Mouse (Mus musculus): ENCODE measurements at regions not wholly inside any gene's neighbourhood (a gene's known extent, or its start where the extent isn't known, plus 50 kb on each side); places are given as distances from the start of the nearest gene placed in this dataset.
A peak's percentile ranks its signal among the peaks of the same experiment; 100 is the strongest.

DNA sequence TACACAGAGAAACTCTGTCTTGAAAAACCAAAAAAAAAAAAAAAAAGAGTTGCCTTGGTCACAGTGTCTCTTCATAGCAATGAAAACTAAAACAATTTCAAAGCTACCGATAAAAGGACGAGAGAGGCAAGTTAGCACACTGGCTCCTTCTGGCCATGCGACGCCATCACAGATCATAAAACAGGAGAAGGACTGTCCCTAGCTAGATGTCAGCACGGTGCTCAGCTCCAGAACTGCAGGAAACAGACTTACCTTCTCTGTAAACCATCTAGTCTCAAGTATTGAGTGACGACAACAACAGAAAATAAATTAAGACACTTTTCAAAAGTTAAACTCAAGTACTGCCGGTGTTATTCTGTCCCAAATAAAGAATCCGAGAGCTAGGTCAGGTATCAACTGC lies 118.7 kb downstream of the Ets2 start:
- H3K4me3 ChIP-seq: no peak overlapping the region
- no peak overlapping the region for H3K27ac ChIP-seq (replicated peaks)
- H3K9me3 ChIP-seq: no peaks in the 10 kb centered on the region

DNA sequence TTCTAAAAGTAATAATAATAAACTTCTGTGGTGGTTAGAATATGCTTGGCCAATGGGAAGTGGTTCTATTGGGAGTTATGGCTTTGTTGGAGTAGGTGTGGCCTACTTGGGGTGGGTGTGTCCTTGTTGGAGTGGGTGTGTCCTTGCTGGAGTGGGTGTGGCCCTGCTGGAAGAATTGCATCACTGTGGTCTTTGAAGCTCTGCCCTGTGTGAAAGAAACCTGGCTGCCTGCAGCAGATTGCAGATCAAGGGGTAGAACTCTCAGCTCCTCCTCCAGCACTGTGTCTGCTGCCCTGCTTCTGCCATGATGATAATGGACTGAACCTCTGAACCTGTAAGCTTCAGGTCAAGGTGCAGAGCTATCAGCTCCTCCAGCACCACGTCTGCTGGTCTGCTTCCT lies 118.1 kb downstream of the Ets2 start:
- no peak for ATAC-seq (ENCODE audit: low FRiP score, low read depth)
- Histone ChIP-seq H3K4me3 (no peak overlapping the region), H3K9me3 (no peaks in the 10 kb centered on the region), H3K4me2 (no peak overlapping the region), H3K27me3 (no peaks in the 10 kb centered on the region), H3K36me3 (no peaks in the 10 kb centered on the region), H3K4me1 (replicated peaks) (peaks cover 3% of the 10 kb centered on the region), H3K9ac (no peak overlapping the region), H3K27ac (replicated peaks) (no peak overlapping the region)
- WGBS: 83% methylated on average over 1 of the region's 1 CpGs

More for the DNA sequence above, 118.7 kb downstream of the Ets2 start:
- H3K9ac ChIP-seq: no peak overlapping the region
- ATAC-seq (ENCODE audit: low FRiP score, low read depth): no peak
- no peak overlapping the region for H3K4me2 ChIP-seq
- no peaks in the 10 kb centered on the region for H3K27me3 ChIP-seq
- H3K36me3 ChIP-seq: no peaks in the 10 kb centered on the region
- WGBS: 91% methylated on average over 8 of the region's 8 CpGs
- H3K4me1 ChIP-seq (replicated peaks): peaks cover 9% of the 10 kb centered on the region

DNA sequence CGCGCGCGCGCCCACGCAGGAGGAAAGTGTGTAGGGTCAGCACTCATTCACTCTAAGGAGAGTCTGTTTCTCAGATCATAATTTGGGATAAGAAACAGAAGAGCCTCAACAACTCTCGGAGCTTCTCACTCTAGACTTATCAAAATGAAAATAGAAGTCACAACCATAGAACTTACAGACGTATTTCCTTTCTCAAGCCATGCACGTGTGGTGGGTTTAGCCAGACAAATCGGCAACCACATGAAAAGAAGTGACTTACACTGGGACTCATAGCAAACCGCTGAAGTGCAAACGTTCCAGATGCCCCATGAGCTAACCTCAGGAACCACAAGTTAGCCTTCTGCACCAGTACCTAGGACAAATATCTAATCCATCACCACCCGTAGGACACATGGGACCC lies 114.1 kb downstream of the Ets2 start:
- no peaks in the 10 kb centered on the region for H3K9me3 ChIP-seq
- no peaks in the 10 kb centered on the region for H3K36me3 ChIP-seq
- ATAC-seq (ENCODE audit: low FRiP score, low read depth): no peak
- no peaks in the 10 kb centered on the region; the same call in 1 of the 2 replicates for H3K4me1 ChIP-seq (replicated peaks)
- WGBS: 97% methylated on average over 13 of the region's 13 CpGs
- H3K4me3 ChIP-seq: no peak overlapping the region
- no peak overlapping the region for H3K27ac ChIP-seq (replicated peaks)
- H3K9ac ChIP-seq: no peak overlapping the region
- H3K27me3 ChIP-seq: no peaks in the 10 kb centered on the region
- H3K4me2 ChIP-seq: no peak overlapping the region

DNA sequence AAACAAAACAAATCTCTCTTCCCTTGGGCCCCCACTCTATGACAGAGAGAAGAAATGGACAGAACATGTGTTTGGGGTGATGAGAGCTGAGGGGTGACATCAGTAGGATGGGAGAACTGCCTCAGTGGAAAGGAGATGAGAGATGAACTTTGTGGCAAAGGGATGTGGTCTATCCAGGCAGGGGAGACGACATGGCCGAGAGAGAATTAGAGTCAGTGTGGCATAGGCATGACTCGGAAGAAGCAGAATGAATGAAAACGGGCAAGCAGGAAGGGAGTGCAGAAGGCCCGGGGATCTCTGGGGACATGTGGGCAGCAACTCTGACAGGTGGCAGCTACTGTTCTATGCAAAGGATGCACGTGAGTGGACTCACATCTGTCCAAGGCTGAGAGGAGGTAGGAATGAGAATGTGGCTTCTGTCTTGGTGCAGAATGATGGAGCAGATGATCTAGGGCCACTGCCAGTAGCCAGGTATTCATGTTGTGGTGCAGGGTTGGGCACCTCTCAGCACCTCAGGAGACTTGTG lies 113.4 kb downstream of the Ets2 start:
- H3K9me3 ChIP-seq: no peaks in the 10 kb centered on the region
- 88% methylated on average over 6 of the region's 6 CpGs for WGBS
- H3K4me1 ChIP-seq (replicated peaks): no peaks in the 10 kb centered on the region; the same call in none of the 2 replicates

DNA sequence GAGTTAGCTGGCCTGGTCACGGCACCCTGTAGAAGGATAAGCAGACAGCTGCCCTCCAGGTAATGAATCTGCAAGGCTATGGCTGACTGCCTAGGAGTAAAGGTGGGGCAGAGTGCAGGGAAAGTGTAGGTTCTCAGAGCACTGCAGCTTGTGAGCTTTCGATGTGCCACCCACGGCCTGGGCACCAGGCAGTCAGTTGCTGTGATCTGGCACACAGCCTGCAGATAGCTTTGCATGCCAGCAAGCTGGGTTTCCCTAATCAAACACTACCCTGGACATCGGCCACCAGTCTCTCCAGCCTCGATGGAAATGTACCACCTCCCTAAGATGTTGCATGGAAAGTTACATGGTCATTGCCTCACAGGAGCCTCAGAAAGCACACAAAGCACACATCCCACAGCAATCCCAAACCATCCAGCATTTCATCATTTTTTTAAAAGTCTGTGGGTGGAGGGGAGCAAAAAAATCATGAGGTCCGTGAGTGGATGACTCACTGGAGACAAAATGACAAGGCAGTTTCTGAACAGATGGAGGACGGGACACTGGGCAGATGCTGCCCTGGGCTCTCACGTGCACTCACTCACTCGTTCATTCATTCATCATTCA lies 112.7 kb downstream of the Ets2 start:
- ATAC-seq (ENCODE audit: low FRiP score, low read depth): no peak
- no peaks in the 10 kb centered on the region for H3K9me3 ChIP-seq
- H3K9ac ChIP-seq: no peak overlapping the region
- 66% methylated on average over 9 of the region's 9 CpGs for WGBS
- 0 out of 2 replicates have a peak overlapping the region, but pooled peaks have one; percentile 2 for H3K27ac ChIP-seq (replicated peaks)
- no peaks in the 10 kb centered on the region for H3K27me3 ChIP-seq
- H3K4me2 ChIP-seq: no peak overlapping the region
- no peaks in the 10 kb centered on the region for H3K36me3 ChIP-seq
- H3K4me3 ChIP-seq: no peak overlapping the region
- no peaks in the 10 kb centered on the region; the same call in none of the 2 replicates for H3K4me1 ChIP-seq (replicated peaks)

More for the DNA sequence above, 113.4 kb downstream of the Ets2 start:
- Histone ChIP-seq H3K27ac (replicated peaks) (no peak overlapping the region), H3K27me3 (no peaks in the 10 kb centered on the region), H3K4me2 (no peak overlapping the region), H3K9ac (no peak overlapping the region), H3K4me3 (no peak overlapping the region), H3K36me3 (no peaks in the 10 kb centered on the region)
- ATAC-seq (ENCODE audit: low FRiP score, low read depth): no peak

DNA sequence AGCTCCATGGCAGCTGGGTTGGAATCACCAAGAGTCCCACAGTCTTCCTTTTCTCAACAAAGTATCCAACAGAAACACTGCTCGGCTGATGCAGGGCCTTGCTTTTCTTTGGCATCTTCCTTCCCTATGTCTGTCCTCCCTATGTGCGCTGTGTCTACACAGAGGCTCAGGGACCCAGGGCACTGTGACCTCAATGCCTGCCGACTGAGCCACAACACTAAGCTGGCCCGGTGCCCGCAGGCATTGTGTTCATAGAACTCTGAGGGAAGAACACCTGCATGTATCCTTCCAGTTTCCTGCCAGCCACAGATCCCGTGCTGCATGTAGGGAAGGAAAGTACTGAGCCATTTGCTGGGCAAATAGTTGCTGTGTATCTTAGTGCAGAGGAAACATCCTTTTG lies 109.2 kb downstream of the Ets2 start:
- no peaks in the 10 kb centered on the region for H3K9me3 ChIP-seq
- H3K4me3 ChIP-seq: no peak overlapping the region
- H3K36me3 ChIP-seq: no peaks in the 10 kb centered on the region
- H3K27me3 ChIP-seq: no peaks in the 10 kb centered on the region
- 71% methylated on average over 6 of the region's 6 CpGs for WGBS
- ATAC-seq (ENCODE audit: low FRiP score, low read depth): peak; percentile 69; the same call in 1 of the 2 replicates
- no peak overlapping the region for H3K9ac ChIP-seq
- no peaks in the 10 kb centered on the region; the same call in none of the 2 replicates for H3K4me1 ChIP-seq (replicated peaks)
- H3K27ac ChIP-seq (replicated peaks): no peak overlapping the region
- no peak overlapping the region for H3K4me2 ChIP-seq

DNA sequence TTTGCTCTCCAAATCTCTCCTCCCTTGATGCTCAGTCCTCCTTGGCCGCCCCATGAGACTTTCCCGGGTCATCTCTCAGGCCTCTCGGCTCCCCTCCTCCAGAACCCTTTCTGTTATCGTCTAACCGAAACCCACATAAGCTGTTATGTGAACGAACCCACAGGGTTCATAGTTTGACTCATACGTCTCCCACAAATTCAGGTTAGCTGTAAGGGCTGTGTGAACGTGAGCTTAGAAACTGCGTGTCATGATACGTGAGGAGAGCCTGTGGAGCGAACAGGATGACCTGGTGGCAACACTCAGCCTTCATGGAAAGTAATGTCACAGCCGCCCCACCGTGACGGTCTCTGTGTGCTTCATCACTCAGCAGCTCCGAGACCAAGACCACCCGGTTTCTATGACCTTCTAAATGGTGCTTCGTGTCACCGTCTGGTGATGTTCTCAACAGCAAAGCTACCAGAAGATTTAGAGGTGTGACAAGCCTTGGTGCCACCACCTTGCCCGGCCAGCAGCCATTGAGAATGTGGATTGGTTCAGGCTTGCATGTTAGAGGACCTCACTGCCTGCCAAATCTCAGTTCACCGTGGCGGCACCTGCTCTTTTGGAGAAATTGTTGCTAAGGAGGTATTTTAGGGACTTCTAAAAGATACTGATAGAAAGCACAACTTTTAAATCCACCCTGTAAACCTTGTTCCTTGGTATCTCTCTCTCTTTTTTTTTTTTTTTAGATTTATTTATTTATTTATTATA lies 107.4 kb downstream of the Ets2 start:
- 91% methylated on average over 21 of the region's 21 CpGs for WGBS
- no peaks in the 10 kb centered on the region for H3K9me3 ChIP-seq
- H3K27ac ChIP-seq (replicated peaks): no peak overlapping the region

DNA sequence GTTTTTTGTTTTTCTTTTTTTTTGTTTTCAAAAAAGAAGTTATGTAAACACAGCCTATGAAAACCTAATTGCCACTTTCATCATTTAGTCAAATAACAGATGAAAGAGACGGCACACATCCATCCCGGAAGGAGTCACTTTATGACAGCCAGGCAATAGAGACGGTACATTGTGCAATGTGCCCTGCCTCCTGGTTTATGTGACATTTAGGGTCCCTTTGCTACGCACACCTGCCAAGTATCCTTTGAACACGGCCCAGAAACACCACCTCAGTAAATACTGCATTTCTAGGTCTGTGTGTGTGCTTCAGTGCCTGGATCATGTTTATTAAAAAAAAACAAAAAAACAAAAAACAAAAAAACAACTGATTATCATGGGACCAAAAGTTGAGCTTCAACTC lies 104.6 kb downstream of the Ets2 start:
- Histone ChIP-seq H3K27ac (replicated peaks) (no peak overlapping the region), H3K9me3 (no peaks in the 10 kb centered on the region), H3K4me1 (replicated peaks) (peaks cover 6% of the 10 kb centered on the region), H3K4me3 (no peak overlapping the region), H3K27me3 (no peaks in the 10 kb centered on the region), H3K9ac (no peak overlapping the region), H3K4me2 (no peak overlapping the region), H3K36me3 (no peaks in the 10 kb centered on the region)
- ATAC-seq (ENCODE audit: low FRiP score, low read depth): no peak
- WGBS: 89% methylated on average over 5 of the region's 5 CpGs

More for the DNA sequence above, 107.4 kb downstream of the Ets2 start:
- ATAC-seq (ENCODE audit: low FRiP score, low read depth): no peak
- no peak overlapping the region for H3K9ac ChIP-seq
- no peaks in the 10 kb centered on the region for H3K27me3 ChIP-seq
- no peak overlapping the region for H3K4me3 ChIP-seq
- no peaks in the 10 kb centered on the region for H3K36me3 ChIP-seq
- H3K4me1 ChIP-seq (replicated peaks): no peaks in the 10 kb centered on the region; the same call in none of the 2 replicates
- no peak overlapping the region for H3K4me2 ChIP-seq

DNA sequence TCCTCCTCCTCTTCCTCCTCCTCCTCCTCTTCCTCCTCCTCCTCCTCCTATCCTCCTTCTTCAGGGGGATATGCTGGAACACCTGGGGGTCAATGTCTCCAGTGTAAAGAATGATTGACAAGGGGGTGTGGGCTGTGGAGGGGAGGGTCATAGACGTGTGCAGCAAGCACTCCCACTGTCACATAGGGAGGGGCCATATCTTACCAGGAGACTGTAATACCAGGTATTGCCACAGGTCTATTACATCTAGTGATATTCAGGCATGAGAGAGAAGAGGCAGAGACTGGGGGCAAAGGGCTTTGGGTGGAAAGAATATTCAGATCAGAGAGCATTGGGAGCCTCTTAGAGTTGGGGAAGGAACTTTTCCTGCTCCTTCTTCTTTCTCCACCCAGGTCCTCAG lies 102.3 kb downstream of the Ets2 start:
- no peaks in the 10 kb centered on the region for H3K36me3 ChIP-seq
- no peak for ATAC-seq (ENCODE audit: low FRiP score, low read depth)
- H3K4me3 ChIP-seq: no peak overlapping the region
- 44% methylated on average over 1 of the region's 1 CpGs for WGBS
- H3K4me1 ChIP-seq (replicated peaks): peaks cover 6% of the 10 kb centered on the region; the same call in 1 of the 2 replicates
- no peaks in the 10 kb centered on the region for H3K9me3 ChIP-seq
- H3K27me3 ChIP-seq: no peaks in the 10 kb centered on the region
- no peak overlapping the region for H3K4me2 ChIP-seq
- H3K9ac ChIP-seq: no peak overlapping the region
- no peak overlapping the region for H3K27ac ChIP-seq (replicated peaks)

DNA sequence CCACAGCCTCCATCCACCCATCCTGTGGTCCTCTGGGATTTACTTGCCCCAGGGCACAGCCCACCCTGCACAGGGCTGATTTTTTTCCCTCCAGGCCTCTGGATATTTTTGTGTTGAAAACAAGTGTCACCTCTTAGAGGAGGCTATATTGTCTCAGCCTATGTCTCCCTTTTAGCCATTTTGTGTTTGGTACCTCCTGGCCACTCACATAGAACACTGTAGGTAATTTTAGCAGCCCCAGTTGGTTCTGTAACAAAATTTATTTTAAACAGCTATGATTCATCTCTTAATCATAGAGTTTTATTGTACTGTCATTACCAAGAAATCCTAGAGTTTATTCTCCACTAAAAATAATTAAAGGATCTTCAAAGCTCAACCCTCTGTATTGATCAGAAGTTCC lies 100.8 kb downstream of the Ets2 start:
- no peak overlapping the region for H3K4me3 ChIP-seq
- H3K4me2 ChIP-seq: no peak overlapping the region
- H3K27me3 ChIP-seq: no peaks in the 10 kb centered on the region
- H3K9ac ChIP-seq: no peak overlapping the region
- peak overlapping the region; percentile 37 for H3K27ac ChIP-seq (replicated peaks)
- H3K4me1 ChIP-seq (replicated peaks): peaks cover 11% of the 10 kb centered on the region
- ATAC-seq (ENCODE audit: low FRiP score, low read depth): no peak
- H3K36me3 ChIP-seq: no peaks in the 10 kb centered on the region
- H3K9me3 ChIP-seq: no peaks in the 10 kb centered on the region

DNA sequence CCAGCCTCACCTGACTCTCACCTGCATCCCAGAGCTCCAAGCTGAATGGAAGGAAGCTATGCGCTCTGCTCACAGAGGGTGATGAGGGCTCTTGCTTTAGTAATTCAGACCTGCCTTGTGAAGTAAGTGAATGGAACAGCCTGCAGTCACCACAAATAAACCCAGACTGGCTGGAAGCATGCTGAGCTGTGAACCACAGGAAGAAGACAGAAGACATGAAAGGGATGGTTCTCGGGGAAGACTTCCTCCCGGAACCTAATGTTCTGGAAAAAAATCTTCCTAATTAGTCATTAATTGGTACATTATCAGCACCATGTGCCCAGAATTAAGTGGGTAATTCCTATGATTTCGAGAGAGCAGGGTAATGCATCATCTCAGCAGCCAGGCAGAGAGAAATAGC lies 100.3 kb downstream of the Ets2 start:
- no peak overlapping the region for H3K9ac ChIP-seq
- H3K27ac ChIP-seq (replicated peaks): peak overlapping the region; percentile 37
- no peak for ATAC-seq (ENCODE audit: low FRiP score, low read depth)
- peaks cover 11% of the 10 kb centered on the region for H3K4me1 ChIP-seq (replicated peaks)
- H3K4me3 ChIP-seq: no peak overlapping the region
- no peaks in the 10 kb centered on the region for H3K36me3 ChIP-seq
- no peaks in the 10 kb centered on the region for H3K9me3 ChIP-seq
- H3K27me3 ChIP-seq: no peaks in the 10 kb centered on the region
- WGBS: 43% methylated on average over 4 of the region's 4 CpGs
- H3K4me2 ChIP-seq: no peak overlapping the region

DNA sequence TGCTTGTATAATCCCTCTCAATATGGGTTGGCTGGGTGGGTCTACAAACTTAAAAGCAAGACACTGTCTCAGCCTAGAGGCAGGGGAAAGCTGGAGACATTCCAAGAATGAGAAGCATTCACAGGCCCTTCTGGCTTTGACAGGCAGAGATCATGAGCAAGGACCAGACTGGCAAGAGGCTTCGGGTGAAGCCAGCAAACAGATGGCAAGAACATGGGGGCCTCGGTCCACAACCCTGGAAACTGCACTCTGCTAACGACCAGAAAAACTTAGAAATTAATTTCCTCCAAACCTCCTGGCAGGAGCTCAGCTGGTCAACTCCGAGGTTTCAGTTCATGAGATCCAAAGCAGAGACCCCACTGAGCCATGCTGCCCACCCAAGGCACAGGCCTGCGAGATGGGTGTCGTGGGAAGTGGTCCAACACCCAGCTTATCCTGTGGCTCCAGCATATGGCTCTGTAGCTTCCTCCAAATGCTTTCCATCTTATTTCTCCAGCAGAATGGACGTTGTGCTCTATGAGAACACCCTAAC lies 99.1 kb downstream of the Ets2 start:
- no peaks in the 10 kb centered on the region for H3K27me3 ChIP-seq
- no peak overlapping the region for H3K27ac ChIP-seq (replicated peaks)
- peak; percentile 33; the same call in 1 of the 2 replicates for ATAC-seq (ENCODE audit: low FRiP score, low read depth)
- H3K4me2 ChIP-seq: no peak overlapping the region
- H3K4me1 ChIP-seq (replicated peaks): peaks cover 11% of the 10 kb centered on the region
- H3K9ac ChIP-seq: no peak overlapping the region
- WGBS: 79% methylated on average over 7 of the region's 7 CpGs
- H3K9me3 ChIP-seq: no peaks in the 10 kb centered on the region
- no peaks in the 10 kb centered on the region for H3K36me3 ChIP-seq
- H3K4me3 ChIP-seq: no peak overlapping the region

Data from hindbrain, embryonic 15.5 days (tissue).